Mouse (Mus musculus): ENCODE results near the gene Nuak2.
A peak's percentile ranks its signal among the peaks of the same experiment; 100 is the strongest.

Nuak2 gene

GRCm38 (mm10) chr1:132298801-132299464 lies 17.0 kb upstream of the Nuak2 start:
- DNase-seq, result peak; percentile 77

- DNase-seq, result peak; percentile 25
Observed at GRCm38 (mm10) chr1:132299744-132300143, 16.2 kb upstream of the Nuak2 start.

GRCm38 (mm10) chr1:132301242-132301641 lies 14.7 kb upstream of the Nuak2 start:
- DNase-seq, result no peak

DNA sequence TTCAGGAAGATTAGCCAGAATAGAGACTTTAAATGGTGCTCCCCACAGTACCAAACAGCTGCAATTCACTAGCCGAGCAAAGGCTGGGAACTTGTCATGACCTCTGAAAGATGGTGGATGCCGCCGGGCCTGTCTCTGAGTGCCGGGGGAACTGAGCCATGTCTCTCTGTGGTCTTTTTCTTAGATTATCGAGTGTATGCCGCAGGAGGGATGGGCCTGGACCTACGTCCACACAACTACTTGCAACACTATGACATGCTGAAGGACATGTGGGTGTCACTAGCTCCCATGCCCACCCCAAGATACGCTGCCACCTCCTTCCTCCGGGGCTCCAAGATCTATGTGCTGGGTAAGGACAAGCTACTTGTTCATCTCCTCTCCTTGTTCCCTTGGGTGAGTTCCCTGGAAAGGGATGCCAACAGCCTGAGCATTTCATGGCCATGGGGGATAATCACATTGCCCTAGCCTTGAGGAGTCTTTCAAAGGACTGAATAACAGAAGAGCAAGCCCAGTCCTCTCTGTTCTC lies 13.5 kb upstream of the Nuak2 start:
- DNase-seq, result no peak

- DNase-seq, result peak; percentile 21
Observed at GRCm38 (mm10) chr1:132304618-132305214, 11.2 kb upstream of the Nuak2 start.

DNA sequence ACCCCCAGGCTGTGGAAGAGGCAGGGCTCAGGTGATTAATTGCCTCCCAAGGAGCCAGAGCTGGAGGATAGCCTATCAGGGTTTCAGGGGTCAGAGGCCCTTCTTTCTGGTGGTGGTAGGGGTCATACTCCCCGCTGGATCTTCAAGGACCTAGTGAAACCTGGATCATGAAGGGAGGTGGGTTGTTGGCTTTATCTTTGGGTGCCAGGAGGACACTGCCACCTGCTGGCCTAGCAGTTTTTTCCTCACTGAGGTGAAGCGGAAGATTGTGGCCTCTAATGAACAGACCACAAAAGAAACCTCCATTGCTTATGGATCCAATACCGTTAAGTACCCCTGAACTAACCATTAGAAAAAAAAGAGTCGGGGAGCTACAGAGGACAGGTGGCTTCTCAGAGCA lies 9.8 kb upstream of the Nuak2 start:
- DNase-seq, result peak; percentile 78

DNA sequence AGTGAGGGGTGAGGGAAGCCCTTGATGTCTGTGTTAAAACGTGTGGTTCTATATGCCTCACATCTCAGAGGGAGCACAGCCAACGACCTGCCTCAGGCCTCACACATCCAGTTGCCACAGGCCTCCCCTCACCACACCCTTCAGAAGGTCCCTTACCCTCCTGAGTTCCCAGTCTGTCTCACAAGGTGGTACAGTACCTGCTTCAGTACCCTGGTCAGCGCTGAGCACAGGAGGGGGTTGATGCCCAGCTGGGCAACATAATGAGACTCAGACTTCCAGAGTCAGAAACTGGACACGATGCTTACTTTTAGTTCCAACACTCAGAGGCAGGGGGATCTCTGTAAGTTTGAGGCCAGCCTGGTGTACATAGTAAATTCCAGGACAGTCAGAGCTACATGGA lies 9.1 kb upstream of the Nuak2 start:
- peak; percentile 9 for DNase-seq

DNA sequence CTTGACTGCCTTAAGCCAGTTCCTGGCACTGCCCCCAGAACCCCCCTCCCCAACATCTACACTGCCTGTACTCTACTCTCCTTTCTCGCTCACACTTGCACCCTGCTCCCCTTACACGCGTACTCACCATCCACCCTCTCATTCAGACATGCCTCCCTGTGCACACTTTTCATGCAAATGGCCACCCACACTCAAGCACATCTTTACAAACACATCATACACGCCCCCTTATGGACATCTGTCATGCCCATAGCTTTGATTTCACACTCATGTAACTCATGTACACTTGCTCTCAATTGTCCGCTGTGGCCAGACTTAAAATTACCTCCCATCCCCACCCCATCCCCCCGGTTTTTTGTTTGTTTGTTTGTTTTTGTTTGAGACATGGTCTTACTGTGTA lies 8.0 kb upstream of the Nuak2 start:
- no peak for DNase-seq

DNA sequence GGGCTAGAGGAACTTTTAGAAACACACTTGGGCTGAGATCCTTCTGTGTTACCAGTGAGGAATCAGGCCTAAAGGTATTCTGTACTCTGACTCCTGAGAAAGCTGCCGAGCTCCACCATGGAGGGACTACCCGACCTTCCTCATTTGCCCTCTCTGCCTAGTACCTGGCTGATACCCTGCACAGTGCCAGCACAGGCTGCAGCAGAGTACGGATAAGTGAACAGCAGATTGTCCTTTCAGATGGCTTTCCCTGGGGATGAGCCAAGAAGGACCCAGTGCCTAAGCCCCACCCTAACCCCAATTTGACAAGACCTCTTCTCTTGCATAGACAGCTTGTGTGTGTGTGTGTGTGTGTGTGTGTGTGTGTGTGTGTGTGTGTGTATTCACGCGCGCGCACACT lies 7.3 kb upstream of the Nuak2 start:
- DNase-seq, result no peak

DNA sequence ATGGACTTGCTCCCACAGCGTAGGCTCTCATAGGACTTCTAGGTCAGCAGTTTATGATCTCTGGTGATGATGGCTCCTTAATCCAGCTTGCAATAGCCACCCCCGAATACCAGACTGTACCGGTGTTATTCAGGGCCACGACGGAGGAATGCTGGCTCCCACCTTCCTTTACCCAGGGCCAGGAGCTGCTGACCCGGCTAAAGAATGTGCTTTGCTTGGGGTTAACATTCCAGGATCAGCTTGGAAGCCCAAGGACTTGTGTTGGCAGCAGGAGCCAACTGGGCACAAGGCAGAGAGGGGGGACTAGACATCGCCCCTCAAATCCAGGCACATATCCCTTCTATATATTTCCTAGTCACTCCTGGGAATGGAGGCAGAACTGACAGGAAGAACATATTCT lies 5.2 kb upstream of the Nuak2 start:
- peak; percentile 66 for DNase-seq

GRCm38 (mm10) chr1:132311174-132311859 lies 4.6 kb upstream of the Nuak2 start:
- peak; percentile 58 for DNase-seq

DNA sequence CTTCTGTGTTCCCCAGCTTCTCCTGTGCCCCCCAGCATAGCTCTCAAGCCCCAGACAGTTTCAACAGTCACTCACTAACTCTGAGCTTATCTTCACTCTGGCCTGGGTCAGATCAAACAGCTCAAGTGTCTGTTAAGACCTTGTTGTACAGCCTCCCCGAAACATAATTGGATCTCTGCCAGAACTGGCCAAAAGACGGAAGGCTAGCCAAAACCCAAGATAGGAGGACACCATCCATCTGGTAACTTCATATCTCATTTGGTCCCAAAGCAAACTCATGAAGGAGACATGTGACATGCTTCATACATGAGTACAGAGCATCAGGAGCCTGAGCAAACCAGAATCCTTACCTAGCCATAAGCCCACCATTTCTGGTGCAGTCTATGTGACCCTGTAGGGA lies 3.9 kb upstream of the Nuak2 start:
- DNase-seq, result no peak

DNA sequence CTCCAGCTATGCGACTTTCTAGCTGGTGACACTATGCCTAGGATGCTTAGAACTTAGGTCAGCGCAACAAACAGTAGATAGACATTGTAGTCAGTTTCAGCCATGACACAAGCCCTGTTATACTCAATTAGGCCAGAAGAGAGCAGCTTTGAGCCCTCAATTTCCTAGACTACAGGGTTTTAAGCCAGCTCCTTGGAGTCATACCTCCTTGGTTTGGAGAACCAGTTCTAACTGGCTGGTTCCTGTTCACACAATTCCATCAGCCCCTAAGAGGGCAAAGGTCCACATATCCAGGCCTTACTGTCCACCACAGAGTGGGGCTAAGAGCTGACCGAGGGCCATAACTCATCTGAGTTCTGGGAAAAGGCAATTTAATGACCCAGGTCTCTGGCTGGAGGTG lies 3.2 kb upstream of the Nuak2 start:
- DNase-seq, result peak; percentile 84

DNA sequence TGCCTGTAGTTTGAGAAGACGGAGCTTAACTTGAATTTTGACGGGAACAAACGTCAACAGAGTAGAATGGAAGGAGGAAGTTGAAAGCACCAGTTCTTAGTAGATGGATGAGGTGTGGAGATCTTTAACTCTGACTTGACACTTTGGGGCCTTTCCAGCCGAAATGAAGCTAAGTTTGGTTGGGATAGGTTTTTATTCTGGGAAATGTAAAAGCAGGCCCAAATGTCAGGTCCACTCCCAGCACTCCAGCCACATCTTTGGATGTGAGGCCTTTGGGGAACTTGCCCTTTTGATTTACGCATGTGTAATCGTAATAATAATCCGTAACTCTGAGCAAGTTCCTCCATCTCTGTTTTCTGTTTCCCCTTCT lies 684 bp downstream of the Nuak2 start:
- DNase-seq, result no peak

- peak; percentile 72 for DNase-seq
Observed at GRCm38 (mm10) chr1:132317413-132317812, 1.5 kb downstream of the Nuak2 start.

DNA sequence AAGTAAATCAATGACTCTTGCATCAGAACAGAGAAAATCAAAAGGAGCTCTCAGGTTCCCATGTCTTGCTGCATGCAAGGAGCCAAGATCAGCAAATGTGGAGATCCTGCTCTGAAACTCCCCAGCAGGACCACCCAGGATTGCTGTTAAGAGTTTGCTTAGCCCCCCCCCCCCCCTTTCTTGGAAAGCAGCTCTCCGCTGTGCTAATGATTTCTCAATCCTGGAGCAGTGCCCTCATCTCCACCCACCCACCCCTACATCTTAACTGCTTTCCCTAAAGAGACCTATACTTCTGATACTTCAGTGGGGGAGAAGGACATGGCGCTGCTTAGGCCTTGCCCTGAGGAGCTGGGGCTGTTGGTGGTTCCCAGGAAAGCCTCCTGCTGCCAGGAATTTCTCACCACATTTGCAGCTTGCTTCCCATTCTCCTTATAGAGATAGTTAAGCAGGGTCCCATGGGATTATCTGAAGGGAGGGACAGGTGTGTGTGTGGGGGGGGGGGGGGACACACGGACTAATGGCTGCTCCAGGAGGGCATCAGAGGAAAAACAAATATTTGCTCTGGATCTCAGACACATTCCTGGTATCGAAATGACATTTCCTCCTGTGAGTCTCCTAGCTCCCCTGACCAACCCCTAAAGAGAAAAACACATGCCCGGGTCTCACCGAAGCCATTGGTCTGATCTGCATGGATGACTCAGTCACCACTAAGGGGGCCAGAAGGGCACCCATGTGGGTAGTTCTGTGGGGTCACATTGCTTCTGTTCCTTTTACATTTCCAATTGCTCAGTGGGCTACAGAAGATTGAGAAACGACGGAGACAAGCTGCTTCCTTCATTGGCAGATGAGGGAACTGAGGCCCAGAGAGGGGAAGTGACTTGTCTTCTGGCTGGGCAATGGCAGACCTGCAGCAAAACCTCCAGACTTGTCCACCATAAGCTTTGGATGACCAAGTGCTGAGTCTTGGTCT lies 2.3 kb downstream of the Nuak2 start:
- DNase-seq, result no peak

- peak; percentile 89 for DNase-seq
Observed at GRCm38 (mm10) chr1:132319242-132319641, 3.3 kb downstream of the Nuak2 start.

GRCm38 (mm10) chr1:132321821-132322580 lies 6.1 kb downstream of the Nuak2 start:
- no peak for DNase-seq

GRCm38 (mm10) chr1:132322711-132323542 lies 7.0 kb downstream of the Nuak2 start:
- DNase-seq, result peak; percentile 51

DNA sequence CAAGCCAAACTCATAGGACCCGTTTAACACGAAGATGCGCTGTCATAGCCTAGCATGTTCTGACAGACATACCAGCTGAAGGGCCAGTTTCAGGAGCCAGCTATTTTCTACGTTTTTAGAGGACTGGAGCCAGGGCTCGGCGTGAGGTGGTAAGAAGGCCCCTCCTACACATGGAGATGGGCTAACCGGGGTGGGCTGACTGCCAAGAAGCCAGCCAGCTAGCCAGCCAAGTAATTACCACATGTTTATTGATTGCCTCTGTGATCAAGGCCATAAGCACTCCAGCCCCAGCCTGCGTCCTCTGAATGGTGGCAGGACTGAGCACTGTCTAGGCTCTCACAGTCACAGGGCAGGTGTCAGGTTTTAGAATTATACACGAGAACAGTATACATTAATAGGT lies 10.9 kb downstream of the Nuak2 start:
- DNase-seq, result peak; percentile 65

- DNase-seq, result no peak
Observed at GRCm38 (mm10) chr1:132327477-132327876, 11.6 kb downstream of the Nuak2 start.

Data from kidney, adult 18-20 months (tissue).